Mouse (Mus musculus): ENCODE measurements at regions not wholly inside any gene's neighbourhood (a gene's known extent, or its start where the extent isn't known, plus 50 kb on each side); places are given as distances from the start of the nearest gene placed in this dataset.

- Histone ChIP-seq H3K4me1 (no peaks in the 10 kb centered on the region), H3K27me3 (ENCODE audit: low read depth, poor library complexity, severe bottlenecking) (no peaks in the 10 kb centered on the region), H3K36me3 (no peaks in the 10 kb centered on the region), H3K27ac (replicated peaks) (no peak overlapping the region), H3K9me3 (replicated peaks) (no peaks in the 10 kb centered on the region), H3K4me3 (no peak overlapping the region)
- DNase-seq (ENCODE audit: low spot score): no peak
- WGBS: 86% methylated on average over 1 of the region's 1 CpGs
Measured at GRCm38 (mm10) chr11:12757677-12758076, 292.9 kb upstream of the Cobl start.

GRCm38 (mm10) chr11:12750016-12750415 is 285.3 kb upstream of the Cobl start:
- Histone ChIP-seq H3K9me3 (replicated peaks) (no peaks in the 10 kb centered on the region), H3K4me1 (no peaks in the 10 kb centered on the region), H3K27me3 (ENCODE audit: low read depth, poor library complexity, severe bottlenecking) (no peaks in the 10 kb centered on the region), H3K27ac (replicated peaks) (no peak overlapping the region), H3K4me3 (no peak overlapping the region), H3K36me3 (no peaks in the 10 kb centered on the region)
- WGBS: 96% methylated on average over 1 of the region's 1 CpGs
- DNase-seq (ENCODE audit: low spot score): no peak

- Histone ChIP-seq H3K36me3 (no peaks in the 10 kb centered on the region), H3K9me3 (replicated peaks) (no peaks in the 10 kb centered on the region), H3K4me3 (no peak overlapping the region), H3K4me1 (no peaks in the 10 kb centered on the region), H3K27ac (replicated peaks) (no peak overlapping the region), H3K27me3 (ENCODE audit: low read depth, poor library complexity, severe bottlenecking) (no peaks in the 10 kb centered on the region)
- no peak for DNase-seq (ENCODE audit: low spot score)
- 89% methylated on average over 4 of the region's 4 CpGs for WGBS
Measured at GRCm38 (mm10) chr11:12749245-12749644, 284.5 kb upstream of the Cobl start.

- H3K4me1 ChIP-seq: no peaks in the 10 kb centered on the region
- no peak overlapping the region for H3K27ac ChIP-seq (replicated peaks)
- no peak for DNase-seq (ENCODE audit: low spot score)
- no peak overlapping the region for H3K4me3 ChIP-seq
- H3K27me3 ChIP-seq (ENCODE audit: low read depth, poor library complexity, severe bottlenecking): no peaks in the 10 kb centered on the region
- H3K36me3 ChIP-seq: no peaks in the 10 kb centered on the region
- 33% methylated on average over 2 of the region's 2 CpGs for WGBS
- no peaks in the 10 kb centered on the region for H3K9me3 ChIP-seq (replicated peaks)
Measured at GRCm38 (mm10) chr11:12742159-12742523, 277.4 kb upstream of the Cobl start.

GRCm38 (mm10) chr11:12741418-12742158 is 276.8 kb upstream of the Cobl start:
- Histone ChIP-seq H3K9me3 (replicated peaks) (no peaks in the 10 kb centered on the region), H3K4me1 (no peaks in the 10 kb centered on the region), H3K27ac (replicated peaks) (no peak overlapping the region), H3K27me3 (ENCODE audit: low read depth, poor library complexity, severe bottlenecking) (no peaks in the 10 kb centered on the region), H3K4me3 (no peak overlapping the region), H3K36me3 (no peaks in the 10 kb centered on the region)
- WGBS: 73% methylated on average over 3 of the region's 3 CpGs
- no peak for DNase-seq (ENCODE audit: low spot score)

- DNase-seq (ENCODE audit: low spot score): no peak
- Histone ChIP-seq H3K36me3 (no peaks in the 10 kb centered on the region), H3K4me1 (no peaks in the 10 kb centered on the region), H3K9me3 (replicated peaks) (no peaks in the 10 kb centered on the region), H3K4me3 (no peak overlapping the region), H3K27me3 (ENCODE audit: low read depth, poor library complexity, severe bottlenecking) (no peaks in the 10 kb centered on the region), H3K27ac (replicated peaks) (no peak overlapping the region)
- 97% methylated on average over 1 of the region's 1 CpGs for WGBS
Measured at GRCm38 (mm10) chr11:12734274-12734673, 269.5 kb upstream of the Cobl start.

GRCm38 (mm10) chr11:12727293-12727692 is 262.5 kb upstream of the Cobl start:
- no peak overlapping the region for H3K27ac ChIP-seq (replicated peaks)
- no peaks in the 10 kb centered on the region for H3K4me1 ChIP-seq
- DNase-seq (ENCODE audit: low spot score): no peak
- no peaks in the 10 kb centered on the region for H3K9me3 ChIP-seq (replicated peaks)
- no peaks in the 10 kb centered on the region for H3K36me3 ChIP-seq
- WGBS: 95% methylated on average over 1 of the region's 1 CpGs
- H3K4me3 ChIP-seq: no peak overlapping the region
- H3K27me3 ChIP-seq (ENCODE audit: low read depth, poor library complexity, severe bottlenecking): no peaks in the 10 kb centered on the region

GRCm38 (mm10) chr11:12726492-12726891 is 261.7 kb upstream of the Cobl start:
- 92% methylated on average over 4 of the region's 4 CpGs for WGBS
- no peaks in the 10 kb centered on the region for H3K36me3 ChIP-seq
- H3K27ac ChIP-seq (replicated peaks): no peak overlapping the region

GRCm38 (mm10) chr11:12722320-12722719 is 257.6 kb upstream of the Cobl start:
- H3K27me3 ChIP-seq (ENCODE audit: low read depth, poor library complexity, severe bottlenecking): no peaks in the 10 kb centered on the region
- no peaks in the 10 kb centered on the region for H3K9me3 ChIP-seq (replicated peaks)
- 44% methylated on average over 1 of the region's 1 CpGs for WGBS

More at GRCm38 (mm10) chr11:12726492-12726891, 261.7 kb upstream of the Cobl start:
- DNase-seq (ENCODE audit: low spot score): no peak
- Histone ChIP-seq H3K27me3 (ENCODE audit: low read depth, poor library complexity, severe bottlenecking) (no peaks in the 10 kb centered on the region), H3K9me3 (replicated peaks) (no peaks in the 10 kb centered on the region), H3K4me3 (no peak overlapping the region), H3K4me1 (no peaks in the 10 kb centered on the region)

GRCm38 (mm10) chr11:12720169-12720568 is 255.4 kb upstream of the Cobl start:
- Histone ChIP-seq H3K9me3 (replicated peaks) (no peaks in the 10 kb centered on the region), H3K27ac (replicated peaks) (no peak overlapping the region), H3K36me3 (no peaks in the 10 kb centered on the region), H3K4me1 (no peaks in the 10 kb centered on the region), H3K4me3 (no peak overlapping the region), H3K27me3 (ENCODE audit: low read depth, poor library complexity, severe bottlenecking) (no peaks in the 10 kb centered on the region)
- DNase-seq (ENCODE audit: low spot score): no peak
- 84% methylated on average over 3 of the region's 3 CpGs for WGBS

More at GRCm38 (mm10) chr11:12722320-12722719, 257.6 kb upstream of the Cobl start:
- H3K4me3 ChIP-seq: no peak overlapping the region
- no peak for DNase-seq (ENCODE audit: low spot score)
- H3K36me3 ChIP-seq: no peaks in the 10 kb centered on the region
- no peaks in the 10 kb centered on the region for H3K4me1 ChIP-seq
- no peak overlapping the region for H3K27ac ChIP-seq (replicated peaks)

- DNase-seq (ENCODE audit: low spot score): no peak
- WGBS: 39% methylated on average over 5 of the region's 5 CpGs
- no peak overlapping the region for H3K27ac ChIP-seq (replicated peaks)
- no peaks in the 10 kb centered on the region for H3K27me3 ChIP-seq (ENCODE audit: low read depth, poor library complexity, severe bottlenecking)
- no peak overlapping the region for H3K4me3 ChIP-seq
- H3K36me3 ChIP-seq: no peaks in the 10 kb centered on the region
- H3K9me3 ChIP-seq (replicated peaks): no peaks in the 10 kb centered on the region
- H3K4me1 ChIP-seq: 0 out of 2 replicates have a peak, but pooled peaks cover 2% of the 10 kb centered on the region
Measured at GRCm38 (mm10) chr11:12696321-12696720, 231.6 kb upstream of the Cobl start.

GRCm38 (mm10) chr11:12692836-12693235 is 228.1 kb upstream of the Cobl start:
- H3K4me3 ChIP-seq: no peak overlapping the region
- no peaks in the 10 kb centered on the region for H3K36me3 ChIP-seq
- H3K27ac ChIP-seq (replicated peaks): no peak overlapping the region
- H3K9me3 ChIP-seq (replicated peaks): no peaks in the 10 kb centered on the region
- no peak for DNase-seq (ENCODE audit: low spot score)
- H3K4me1 ChIP-seq: 0 out of 2 replicates have a peak, but pooled peaks cover 2% of the 10 kb centered on the region
- H3K27me3 ChIP-seq (ENCODE audit: low read depth, poor library complexity, severe bottlenecking): no peaks in the 10 kb centered on the region

GRCm38 (mm10) chr11:12686717-12687116 is 222.0 kb upstream of the Cobl start:
- H3K36me3 ChIP-seq: no peaks in the 10 kb centered on the region
- H3K27me3 ChIP-seq (ENCODE audit: low read depth, poor library complexity, severe bottlenecking): no peaks in the 10 kb centered on the region
- no peaks in the 10 kb centered on the region for H3K9me3 ChIP-seq (replicated peaks)
- DNase-seq (ENCODE audit: low spot score): no peak
- no peaks in the 10 kb centered on the region for H3K4me1 ChIP-seq
- WGBS: 92% methylated on average over 4 of the region's 4 CpGs
- H3K4me3 ChIP-seq: no peak overlapping the region
- no peak overlapping the region for H3K27ac ChIP-seq (replicated peaks)
